Mouse (Mus musculus): ENCODE data around the gene Calcoco1. TPM values are rescaled to one million over a fixed set of nuclear protein-coding genes. Genes with fewer than 3 reads are reported as not detected.
A peak's percentile ranks its signal among the peaks of the same experiment; 100 is the strongest.

The Calcoco1 gene
- total RNA-seq, 2 experiments from 2014 or later, result 44.3 to 46.7 TPM

DNA sequence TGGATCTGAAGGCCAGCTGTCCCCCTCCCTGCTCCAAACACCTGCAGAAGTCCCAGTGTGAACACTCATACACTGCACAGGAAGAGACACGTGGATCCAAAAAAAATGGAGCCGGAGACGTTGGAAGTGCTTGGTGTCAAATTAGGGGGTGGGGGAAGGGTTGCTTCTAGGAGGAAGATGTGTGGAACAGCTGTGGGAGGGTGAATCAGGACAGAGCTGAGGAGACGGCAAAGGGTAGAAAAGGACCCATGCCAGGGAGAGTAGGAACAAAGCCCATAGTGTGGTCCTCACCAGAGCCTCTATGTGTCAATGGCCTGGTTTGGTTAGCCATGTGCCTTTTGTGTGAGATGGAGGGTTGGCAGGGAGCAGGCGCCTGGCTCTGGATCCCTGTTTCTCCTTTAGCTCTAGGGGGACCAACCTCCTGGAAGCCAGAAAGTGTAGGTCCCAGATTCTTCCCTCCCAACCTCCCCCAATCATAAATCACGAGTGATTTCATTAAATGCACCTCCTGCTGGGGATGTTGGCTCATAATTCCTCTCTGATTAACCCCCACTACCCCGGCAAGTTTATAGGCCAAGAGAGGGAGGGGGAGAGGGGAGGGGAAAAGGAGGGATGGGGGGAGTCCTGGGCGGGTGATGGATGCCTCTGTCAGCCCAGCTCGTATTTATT lies 16.6 kb downstream of the Calcoco1 start:
- intact Hi-C loops (cut with DNase I), result no loop called here
- DNase-seq (ENCODE audit: extremely low spot score in 1 of 2, low spot score in 2 of 2), result peak in 1 of 2 experiments; percentile 22

DNA sequence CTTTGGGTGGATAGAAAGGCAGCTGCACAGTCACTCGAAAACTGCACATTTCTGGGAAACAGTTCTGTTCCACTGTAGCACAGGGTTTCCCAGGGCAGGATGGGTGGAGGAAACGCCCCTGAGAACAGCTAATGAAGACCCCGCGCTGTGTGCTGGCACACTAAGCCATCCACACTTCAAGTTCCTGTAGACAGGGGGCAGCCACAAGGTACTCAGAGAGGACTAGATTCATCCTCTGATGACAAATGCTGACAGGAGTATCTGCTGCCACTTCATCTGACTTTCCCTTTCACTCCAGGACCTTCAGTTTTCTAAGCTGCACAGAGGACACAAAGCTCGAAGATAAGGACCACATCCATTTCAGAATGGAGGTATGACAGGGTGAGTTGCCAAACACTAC lies 17.2 kb downstream of the Calcoco1 start:
- intact Hi-C loops (cut with DNase I), result no loop called here
- DNase-seq (ENCODE audit: extremely low spot score in 1 of 2, low spot score in 2 of 2), result no peak

DNA sequence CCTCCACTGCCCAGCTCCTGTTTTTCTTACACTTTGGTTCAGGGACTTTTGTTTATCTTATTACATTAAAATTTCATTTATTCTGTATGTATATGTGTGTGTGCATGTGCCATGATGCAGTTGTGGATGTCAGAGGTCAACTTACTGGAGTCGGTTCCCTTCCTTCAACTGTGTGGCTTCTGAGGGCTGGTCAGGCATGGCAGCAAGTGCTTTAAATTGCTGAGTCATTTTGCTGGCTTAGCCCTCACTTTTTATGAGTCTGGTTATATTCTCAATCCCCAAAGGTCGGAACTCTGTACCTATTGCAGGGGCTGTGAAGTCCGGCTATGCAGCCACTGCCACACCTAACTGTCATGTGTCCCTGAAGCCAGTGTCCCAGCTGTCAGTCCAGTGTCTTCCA lies 19.0 kb downstream of the Calcoco1 start:
- no peak for DNase-seq (ENCODE audit: extremely low spot score in 1 of 2, low spot score in 2 of 2)
- intact Hi-C loops (cut with DNase I), result no loop called here

DNA sequence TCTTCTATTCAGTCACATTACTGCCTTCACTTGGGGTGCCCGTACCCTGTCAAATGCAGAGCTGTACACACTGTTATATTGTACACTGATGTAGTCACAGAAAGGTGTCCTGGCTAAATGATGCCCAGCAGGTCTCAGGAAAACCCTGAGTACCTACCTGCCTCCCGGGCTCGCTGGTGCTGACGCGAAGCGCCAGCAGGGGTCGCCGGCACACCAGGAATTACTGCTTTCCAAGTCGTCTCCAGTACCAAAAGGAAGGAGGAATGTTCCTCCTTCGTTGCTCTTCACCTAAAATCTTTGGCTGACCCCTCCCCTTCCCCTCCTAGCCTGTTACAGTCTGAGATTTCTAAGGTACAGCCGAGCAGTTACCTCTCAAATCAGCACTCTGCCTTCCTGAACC lies 23.8 kb downstream of the Calcoco1 start:
- intact Hi-C loops (cut with DNase I), result loop anchor here (2.0 to 5.0 kb wide), 2 partner anchors 45 to 474 kb away; no protein-coding TSS in a partner anchor
- DNase-seq (ENCODE audit: extremely low spot score in 1 of 2, low spot score in 2 of 2), result peak; percentile 76 to 82

DNA sequence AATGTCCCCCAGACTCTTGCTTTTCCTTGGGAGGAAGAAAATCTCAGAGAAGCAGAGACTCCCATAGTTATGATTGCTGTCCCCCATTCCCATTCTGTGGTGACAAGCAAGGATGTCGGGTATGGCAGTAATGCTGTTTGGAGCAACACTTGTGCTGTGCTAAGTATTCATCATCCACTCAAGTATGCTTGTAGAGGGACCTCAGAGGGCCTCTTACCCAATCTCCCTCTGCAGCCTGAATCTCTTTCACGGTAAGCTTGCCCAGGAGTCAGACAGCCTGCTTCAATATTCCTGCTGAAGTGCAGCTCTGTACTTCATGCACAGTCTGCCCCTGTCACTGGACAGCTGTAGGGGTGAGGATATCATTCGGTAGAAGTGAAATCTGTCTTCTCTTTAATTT lies 25.1 kb downstream of the Calcoco1 start:
- intact Hi-C loops (cut with DNase I), result loop anchor here (5.0 kb wide), 1 partner anchor 475 kb away; no protein-coding TSS in a partner anchor
- no peak for DNase-seq (ENCODE audit: extremely low spot score in 1 of 2, low spot score in 2 of 2)

DNA sequence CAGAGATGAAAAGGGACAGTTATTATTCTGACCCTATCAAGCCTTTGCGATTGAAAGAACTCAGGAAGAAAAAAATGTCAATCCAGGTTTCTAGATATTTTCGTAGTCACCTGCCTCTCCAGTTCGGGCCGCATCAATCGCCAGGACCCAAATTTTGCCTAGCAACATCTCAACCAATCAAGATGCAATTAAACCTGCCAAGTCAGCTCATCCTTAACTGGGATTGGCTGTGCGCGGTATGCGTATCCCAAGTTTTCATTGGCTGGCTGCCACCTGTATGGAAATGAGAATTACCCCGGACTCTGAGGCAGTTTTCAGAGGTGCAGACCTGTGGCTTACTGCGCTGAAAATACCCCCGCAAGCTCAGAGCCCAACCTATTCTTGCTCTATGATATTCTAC lies 28.4 kb downstream of the Calcoco1 start:
- DNase-seq (ENCODE audit: extremely low spot score in 1 of 2, low spot score in 2 of 2), result peak; percentile 82 to 89

DNA sequence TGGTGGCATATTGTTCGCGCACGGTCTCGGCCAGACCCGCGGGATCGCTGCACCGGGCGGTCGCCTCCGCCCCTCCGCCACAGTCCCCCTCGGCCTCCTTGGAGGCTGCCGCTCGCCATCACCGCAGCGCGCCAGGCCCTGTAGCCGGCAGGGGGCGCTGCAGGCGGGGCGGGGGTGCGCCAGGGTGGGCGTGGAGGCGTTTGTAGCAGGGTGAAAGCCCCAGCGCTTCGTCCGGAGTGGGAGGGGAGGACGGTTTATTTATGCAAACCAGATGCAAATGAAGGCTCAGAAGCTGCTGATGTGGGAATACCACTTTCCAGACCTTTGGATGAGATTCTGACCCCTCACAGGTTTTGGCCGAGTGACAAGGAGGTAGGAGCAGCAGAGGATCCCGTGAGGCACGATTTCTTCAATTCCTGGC lies 29.0 kb downstream of the Calcoco1 start:
- intact Hi-C loops (cut with DNase I), result no loop called here

More for the DNA sequence above, 28.4 kb downstream of the Calcoco1 start:
- intact Hi-C loops (cut with DNase I), result no loop called here

DNA sequence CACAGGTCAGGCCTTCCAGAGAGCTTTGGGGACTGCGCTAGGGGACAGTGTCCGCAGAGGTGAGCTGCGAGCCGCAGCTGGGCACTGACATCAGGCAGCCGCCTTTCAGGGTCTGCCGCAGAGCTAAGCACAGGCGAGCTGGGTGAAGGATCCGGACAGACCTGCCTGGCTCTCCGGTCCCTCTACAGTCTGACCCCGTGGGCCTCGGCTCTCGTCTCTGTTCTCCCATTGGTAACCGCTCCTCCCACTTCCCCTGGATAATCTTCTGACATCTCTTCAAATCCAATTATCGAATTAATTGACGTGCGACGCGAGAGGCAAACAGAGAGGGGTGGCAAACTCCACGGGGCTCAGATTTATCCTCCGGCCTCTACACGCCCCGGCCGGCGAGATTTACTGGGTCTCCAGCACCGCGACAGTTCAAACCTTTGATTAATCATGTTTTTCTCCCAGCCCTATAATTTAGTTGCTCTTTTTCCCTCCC lies 29.6 kb downstream of the Calcoco1 start:
- intact Hi-C loops (cut with DNase I), result no loop called here
- no peak for DNase-seq (ENCODE audit: extremely low spot score in 1 of 2, low spot score in 2 of 2)

More for the DNA sequence above, 29.0 kb downstream of the Calcoco1 start:
- DNase-seq (ENCODE audit: extremely low spot score in 1 of 2, low spot score in 2 of 2), result peak; percentile 61 to 86

DNA sequence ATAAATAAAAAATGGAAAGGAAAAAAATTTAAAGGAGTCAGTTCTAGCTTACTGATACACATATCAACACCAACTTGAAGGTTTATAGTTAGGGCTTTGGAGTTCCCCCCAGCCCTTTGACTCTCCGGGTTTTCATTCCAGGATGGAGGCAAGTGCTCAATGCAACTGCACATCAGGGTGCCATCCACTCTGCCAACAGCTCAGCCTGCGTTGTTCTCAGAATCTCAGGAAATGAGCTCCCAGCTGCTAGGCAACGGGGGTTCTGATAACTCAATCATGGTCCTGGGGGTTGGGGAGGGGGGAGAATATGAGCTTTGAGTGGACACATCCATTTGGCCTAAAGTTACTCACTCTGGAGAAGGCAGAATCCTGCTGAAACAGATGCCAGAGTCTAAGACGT lies 36.2 kb downstream of the Calcoco1 start:
- intact Hi-C loops (cut with DNase I), result no loop called here
- DNase-seq (ENCODE audit: extremely low spot score in 1 of 2, low spot score in 2 of 2), result no peak

DNA sequence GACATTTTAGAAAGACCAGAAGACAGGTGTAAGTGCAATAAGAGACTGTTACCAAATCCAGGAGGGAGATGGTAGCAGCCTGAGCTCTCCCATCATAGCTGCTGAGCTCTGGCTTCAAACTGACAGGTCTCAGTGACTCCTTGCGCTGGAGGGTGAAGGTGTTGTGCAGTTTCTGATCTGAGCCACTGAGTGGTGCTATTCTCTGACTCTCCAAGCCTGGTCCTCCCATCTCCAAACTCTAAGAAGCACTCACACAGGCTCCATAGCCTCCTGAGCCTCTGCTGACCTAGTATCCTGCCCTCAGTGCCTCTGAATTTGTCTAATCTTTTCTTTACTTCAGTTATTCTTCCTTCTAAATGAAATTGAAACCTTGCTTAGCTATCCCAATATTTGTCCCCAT lies 38.3 kb downstream of the Calcoco1 start:
- no peak for DNase-seq (ENCODE audit: extremely low spot score in 1 of 2, low spot score in 2 of 2)
- intact Hi-C loops (cut with DNase I), result no loop called here

DNA sequence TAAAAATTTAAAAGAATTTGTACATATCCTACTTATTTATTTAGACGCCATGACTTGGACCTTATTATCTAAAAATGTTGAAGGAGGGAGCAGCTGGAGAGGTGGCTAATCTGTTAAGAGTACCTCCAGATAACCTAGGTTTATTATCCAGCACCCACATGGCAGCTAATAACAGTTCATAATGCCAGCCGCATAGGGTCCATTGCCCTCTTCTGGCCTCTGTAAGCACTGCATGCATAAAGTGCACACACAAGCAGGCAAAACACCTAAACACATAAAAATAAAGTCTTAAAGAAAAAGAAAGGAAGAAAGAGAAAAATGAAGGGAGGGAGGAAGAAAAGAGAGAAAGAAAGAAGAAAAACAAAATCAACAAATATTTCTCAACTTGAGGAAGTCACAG lies 45.6 kb downstream of the Calcoco1 start:
- no peak for DNase-seq (ENCODE audit: extremely low spot score in 1 of 2, low spot score in 2 of 2)
- intact Hi-C loops (cut with DNase I), result no loop called here

DNA sequence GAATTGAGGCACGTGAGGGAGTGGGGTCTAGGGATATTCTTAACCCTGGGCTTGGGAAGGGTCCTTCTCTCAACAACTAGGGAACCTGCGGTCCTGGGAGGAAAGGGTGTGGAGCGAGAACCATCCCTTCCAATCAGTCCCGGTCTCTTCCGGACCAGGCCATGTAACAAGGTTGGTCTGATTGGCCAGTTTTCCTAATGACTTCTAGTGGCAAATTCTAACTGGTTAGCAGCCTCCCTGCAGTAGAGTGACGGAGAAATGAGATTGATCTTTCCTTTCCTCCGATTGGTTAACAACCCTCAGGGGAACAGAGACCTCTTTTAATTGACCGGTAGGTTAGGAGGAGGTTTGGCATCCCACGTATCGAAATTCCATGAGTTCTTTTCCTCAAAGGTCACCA lies 48.4 kb downstream of the Calcoco1 start:
- DNase-seq (ENCODE audit: extremely low spot score in 1 of 2, low spot score in 2 of 2), result peak; percentile 55 to 73
- intact Hi-C loops (cut with DNase I), result loop anchor here (5.0 kb wide), 1 partner anchor 41 kb away; no protein-coding TSS in a partner anchor

DNA sequence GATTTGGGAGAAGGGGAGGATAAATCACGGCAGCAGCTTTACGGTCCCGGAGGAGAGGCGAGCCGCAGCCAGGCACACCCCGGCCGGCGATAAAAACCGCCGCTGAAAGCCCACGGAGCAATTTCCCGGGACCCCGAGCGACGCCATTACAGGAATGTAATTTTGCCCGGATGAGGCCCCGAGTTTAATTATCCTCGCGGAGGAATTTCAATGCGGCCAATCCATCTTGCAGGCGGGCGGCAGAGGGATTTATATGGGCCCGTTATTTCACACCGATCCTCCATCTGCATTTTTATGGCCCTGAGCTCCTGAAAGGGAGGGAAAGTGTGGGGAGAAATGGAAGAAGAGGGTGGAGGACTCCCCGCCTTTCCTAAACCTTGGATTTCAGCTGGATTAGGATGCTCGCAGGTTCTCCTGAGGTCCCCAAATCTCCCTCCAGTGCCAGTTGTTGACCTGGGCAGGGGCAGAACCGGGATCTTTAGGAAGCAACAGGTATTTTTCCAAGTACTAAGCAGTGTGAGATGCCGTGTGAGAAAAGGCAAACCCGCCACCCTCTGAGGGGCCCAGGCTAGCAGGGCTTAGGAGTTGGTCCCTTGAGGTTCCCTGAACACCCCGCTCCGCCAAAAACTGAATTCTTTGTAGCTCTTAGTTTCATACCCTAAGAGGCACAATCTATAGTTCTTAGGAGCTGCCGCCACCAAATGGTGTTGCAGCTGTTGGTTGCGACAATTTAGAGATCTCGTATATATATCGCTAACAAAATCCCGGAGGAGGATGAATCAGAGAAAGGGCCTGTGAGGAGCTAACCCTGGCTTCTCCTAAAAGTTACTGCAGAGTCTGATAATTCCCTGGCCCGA lies 49.5 kb downstream of the Calcoco1 start, which contains the start of gene Atp5g2:
Gene Atp5g2 (minus strand): TSS at position 138 of the 857 bp plus-strand sequence.
- peak; percentile 36 to 49 for DNase-seq (ENCODE audit: extremely low spot score in 1 of 2, low spot score in 2 of 2)
- intact Hi-C loops (cut with DNase I), result loop anchor here (5.0 kb wide), 1 partner anchor 40 kb away; no protein-coding TSS in a partner anchor

DNA sequence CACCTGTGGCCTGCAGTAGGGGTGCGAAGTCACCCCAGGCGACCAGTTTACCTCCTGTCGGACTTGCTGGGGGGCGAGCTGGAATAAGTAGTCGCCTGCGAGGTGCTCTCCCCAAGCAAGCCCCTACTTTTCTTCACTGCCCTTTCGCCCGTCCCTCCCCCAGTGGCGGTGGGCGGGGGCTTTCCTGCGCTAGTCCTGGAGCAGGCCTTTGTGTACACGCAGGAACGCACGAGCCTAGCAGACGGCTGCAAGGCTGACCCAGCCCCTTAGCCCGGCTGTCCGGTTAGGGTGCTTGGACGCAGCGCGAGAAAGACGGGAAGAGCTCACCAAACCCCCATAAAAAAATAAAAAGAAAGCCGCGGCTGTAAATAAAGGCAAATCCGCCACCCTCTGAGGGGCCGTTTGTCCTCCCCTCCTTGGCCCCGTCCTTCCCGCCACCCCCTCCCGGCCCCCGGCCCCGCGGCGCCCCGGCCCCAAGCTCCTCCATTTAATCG lies 50.2 kb downstream of the Calcoco1 start:
- intact Hi-C loops (cut with DNase I), result loop anchor here (5.0 kb wide), 1 partner anchor 39 kb away; no protein-coding TSS in a partner anchor
- DNase-seq (ENCODE audit: extremely low spot score in 1 of 2, low spot score in 2 of 2), result peak; percentile 65 to 94

DNA sequence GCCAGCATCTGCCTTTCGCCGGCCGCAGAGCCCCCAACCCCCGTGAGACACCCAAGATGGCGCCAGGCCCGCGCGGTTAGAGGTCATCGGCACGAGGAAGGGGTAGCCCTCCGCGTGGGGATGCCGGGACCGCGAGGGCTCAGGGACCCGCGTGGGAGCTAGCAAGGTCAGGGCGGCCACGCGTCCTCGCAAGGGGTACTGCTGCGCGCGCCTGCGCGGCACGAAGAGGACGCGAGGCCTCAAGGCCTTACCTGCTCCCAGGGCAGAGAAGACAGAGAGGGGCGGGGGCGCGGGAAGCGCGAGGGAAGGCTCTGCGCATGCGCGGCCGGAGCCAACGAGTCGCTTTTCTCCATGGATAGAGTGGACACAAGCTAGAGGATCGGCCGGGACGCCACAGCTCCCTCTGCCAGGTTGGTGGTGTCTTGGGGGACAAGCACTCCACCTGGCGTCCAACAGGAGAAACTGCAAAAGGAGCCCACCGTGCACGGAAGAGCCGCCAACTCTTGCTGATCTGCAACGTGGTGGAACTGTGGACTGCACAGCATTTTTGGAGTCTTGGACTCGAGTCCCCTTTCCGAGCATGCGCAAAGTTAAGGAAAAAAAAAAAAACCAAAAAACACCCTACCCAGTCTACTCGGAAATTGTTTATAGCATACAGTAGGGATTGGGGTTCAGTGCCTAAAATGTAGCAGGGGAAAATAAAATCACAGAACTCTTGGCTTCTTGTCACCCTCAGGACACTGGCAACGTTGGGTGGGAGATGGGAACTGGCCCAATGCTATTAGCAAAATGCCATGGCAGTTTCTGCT lies 51.0 kb downstream of the Calcoco1 start:
- intact Hi-C loops (cut with DNase I), result loop anchor here (5.0 kb wide), 1 partner anchor 39 kb away; no protein-coding TSS in a partner anchor
- DNase-seq (ENCODE audit: extremely low spot score in 1 of 2, low spot score in 2 of 2), result peak; percentile 98

DNA sequence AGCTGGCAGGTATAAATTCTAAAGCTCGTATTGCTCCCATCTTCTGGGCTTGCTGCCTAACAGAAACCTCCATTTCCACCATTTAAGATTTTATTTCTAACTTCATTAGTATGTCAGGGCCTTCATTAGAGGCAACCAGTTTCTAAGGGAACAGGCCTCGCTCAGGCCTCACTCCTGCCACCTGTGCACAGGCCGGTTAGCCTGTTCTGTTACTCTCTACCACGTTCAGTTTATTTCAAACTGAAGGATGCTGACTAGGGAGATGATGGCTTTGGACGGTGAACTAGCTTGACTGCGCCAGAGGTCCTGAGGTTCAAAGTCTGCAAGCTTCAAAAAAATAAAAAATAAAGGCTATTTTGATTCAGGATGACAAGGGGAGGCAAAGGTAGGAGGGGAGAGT lies 51.7 kb downstream of the Calcoco1 start:
- no peak for DNase-seq (ENCODE audit: extremely low spot score in 1 of 2, low spot score in 2 of 2)
- intact Hi-C loops (cut with DNase I), result loop anchor here (5.0 kb wide), 1 partner anchor 38 kb away; no protein-coding TSS in a partner anchor

DNA sequence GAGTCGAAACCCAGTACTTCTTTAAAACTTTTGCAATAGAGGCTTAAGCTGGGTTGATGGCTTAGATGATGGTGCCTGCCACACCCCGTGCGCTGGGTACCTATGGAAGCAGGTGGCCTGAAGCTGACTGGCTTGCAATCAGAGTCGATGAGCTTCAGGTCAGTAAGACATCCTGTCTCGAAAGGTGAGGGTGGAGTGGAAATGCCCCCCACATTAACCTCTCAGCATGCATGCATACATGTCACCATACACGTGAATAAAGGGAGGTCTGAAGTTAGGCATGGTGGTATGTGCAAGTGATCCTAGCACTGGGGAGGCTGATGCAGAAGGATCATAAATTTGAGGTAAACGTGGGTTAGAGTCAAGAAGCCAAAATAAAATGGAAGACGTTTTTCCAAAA lies 52.4 kb downstream of the Calcoco1 start:
- intact Hi-C loops (cut with DNase I), result loop anchor here (5.0 to 10.0 kb wide), 2 partner anchors 77 to 125 kb away; no protein-coding TSS in a partner anchor

DNA sequence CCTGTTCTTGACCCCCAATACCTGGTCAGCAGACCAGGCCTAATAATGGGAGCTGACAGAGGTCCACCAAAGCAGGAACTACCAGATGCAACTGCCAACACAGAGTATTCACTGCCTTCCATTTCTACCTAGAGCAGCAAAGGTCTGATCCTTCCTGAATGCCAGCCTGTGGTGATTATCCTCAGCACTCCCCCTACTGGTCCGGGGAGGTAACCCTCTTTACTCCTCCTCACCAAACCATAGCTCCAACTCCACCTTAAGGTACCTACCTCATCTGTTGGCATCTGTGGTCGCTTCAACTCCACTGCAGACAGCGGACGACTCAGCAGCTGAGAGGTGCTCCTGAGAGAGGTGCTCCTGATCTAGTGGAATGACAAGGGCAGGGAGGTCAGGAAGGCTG lies 56.5 kb downstream of the Calcoco1 start:
- peak in 1 of 2 experiments; percentile 57 for DNase-seq (ENCODE audit: extremely low spot score in 1 of 2, low spot score in 2 of 2)
- intact Hi-C loops (cut with DNase I), result loop anchor here (5.0 to 10.0 kb wide), 2 partner anchors 73 to 121 kb away; no protein-coding TSS in a partner anchor

More for the DNA sequence above, 52.4 kb downstream of the Calcoco1 start:
- DNase-seq (ENCODE audit: extremely low spot score in 1 of 2, low spot score in 2 of 2), result no peak
